Mouse (Mus musculus): Measurements from ENCODE around the gene Ankrd33b. TPM values are rescaled to one million over a fixed set of nuclear protein-coding genes. Genes with fewer than 3 reads are reported as not detected.

Ankrd33b gene
- polyA plus RNA-seq, 1 experiment: 33.9 TPM

DNA sequence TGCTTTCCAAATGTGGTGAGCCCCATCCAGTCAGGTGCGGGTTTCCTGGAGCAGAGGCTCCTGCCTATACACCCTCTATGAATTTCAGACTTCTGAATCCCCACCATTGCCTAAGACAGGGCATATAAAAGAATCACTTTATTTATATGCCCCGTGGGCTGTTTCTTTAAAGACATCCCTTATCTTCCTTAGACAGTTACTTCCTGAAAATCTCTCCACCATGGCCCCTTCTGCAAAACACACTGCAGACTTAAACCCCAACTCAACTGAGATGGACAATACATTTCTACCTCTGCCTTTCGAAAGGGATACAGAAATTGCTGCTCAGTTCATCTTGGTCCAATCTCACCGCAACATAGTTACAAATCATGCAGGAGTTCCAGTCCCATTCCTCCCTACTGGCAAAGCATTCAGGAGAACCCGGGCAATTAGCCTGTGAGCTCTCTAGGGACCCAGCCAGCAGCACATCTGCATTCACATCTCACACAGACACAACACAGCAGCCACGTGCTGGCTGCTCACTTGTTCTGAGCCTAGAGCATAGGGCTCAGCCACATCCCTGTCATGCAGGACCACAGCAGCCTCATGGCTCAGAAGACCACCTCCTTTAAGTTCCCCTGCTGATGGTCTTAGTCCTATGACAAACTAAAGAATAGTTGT lies 68.1 kb downstream of the Ankrd33b start:
- H3K27ac ChIP-seq (ENCODE audit: insufficient read depth, low read length): no peak overlapping the region
- TF ChIP-seq CTCF (IDR thresholded peaks at IDR 0.05; ENCODE audit: extremely low read depth, insufficient read depth, low read length) (no peak), POLR2A (IDR thresholded peaks at IDR 0.05; ENCODE audit: extremely low read depth, insufficient read depth, low read length) (no peak)
- H3K4me1 ChIP-seq (ENCODE audit: control insufficient read depth, insufficient read depth, low read length): peaks cover 6% of the 10 kb centered on the region; the same call in 1 of the 2 replicates
- no peak overlapping the region for H3K4me3 ChIP-seq (ENCODE audit: insufficient read depth, low read length)

DNA sequence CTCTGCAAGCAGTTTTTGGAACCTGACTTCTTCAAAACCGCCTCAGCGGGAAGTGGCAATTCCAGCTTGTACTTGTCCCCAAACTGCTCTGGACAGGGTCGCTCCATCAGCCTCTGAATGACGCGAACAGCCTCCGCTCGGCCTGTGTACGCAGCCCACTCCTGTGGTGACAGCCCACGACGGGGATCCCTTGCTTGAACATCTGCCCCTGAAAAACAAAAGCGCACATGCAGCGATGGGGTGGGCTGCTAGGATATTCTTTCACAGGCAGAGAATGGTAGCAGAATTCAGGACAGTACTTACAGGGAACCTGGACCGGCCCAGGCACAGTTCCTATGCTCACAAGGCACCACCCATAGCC lies 69.8 kb downstream of the Ankrd33b start:
- no peak overlapping the region for H3K27ac ChIP-seq (ENCODE audit: insufficient read depth, low read length)
- H3K4me3 ChIP-seq (ENCODE audit: insufficient read depth, low read length): no peak overlapping the region
- H3K4me1 ChIP-seq (ENCODE audit: control insufficient read depth, insufficient read depth, low read length): peaks cover 6% of the 10 kb centered on the region; the same call in 1 of the 2 replicates
- no peak for TF ChIP-seq POLR2A (IDR thresholded peaks at IDR 0.05; ENCODE audit: extremely low read depth, insufficient read depth, low read length)
- no peak for TF ChIP-seq CTCF (IDR thresholded peaks at IDR 0.05; ENCODE audit: extremely low read depth, insufficient read depth, low read length)

DNA sequence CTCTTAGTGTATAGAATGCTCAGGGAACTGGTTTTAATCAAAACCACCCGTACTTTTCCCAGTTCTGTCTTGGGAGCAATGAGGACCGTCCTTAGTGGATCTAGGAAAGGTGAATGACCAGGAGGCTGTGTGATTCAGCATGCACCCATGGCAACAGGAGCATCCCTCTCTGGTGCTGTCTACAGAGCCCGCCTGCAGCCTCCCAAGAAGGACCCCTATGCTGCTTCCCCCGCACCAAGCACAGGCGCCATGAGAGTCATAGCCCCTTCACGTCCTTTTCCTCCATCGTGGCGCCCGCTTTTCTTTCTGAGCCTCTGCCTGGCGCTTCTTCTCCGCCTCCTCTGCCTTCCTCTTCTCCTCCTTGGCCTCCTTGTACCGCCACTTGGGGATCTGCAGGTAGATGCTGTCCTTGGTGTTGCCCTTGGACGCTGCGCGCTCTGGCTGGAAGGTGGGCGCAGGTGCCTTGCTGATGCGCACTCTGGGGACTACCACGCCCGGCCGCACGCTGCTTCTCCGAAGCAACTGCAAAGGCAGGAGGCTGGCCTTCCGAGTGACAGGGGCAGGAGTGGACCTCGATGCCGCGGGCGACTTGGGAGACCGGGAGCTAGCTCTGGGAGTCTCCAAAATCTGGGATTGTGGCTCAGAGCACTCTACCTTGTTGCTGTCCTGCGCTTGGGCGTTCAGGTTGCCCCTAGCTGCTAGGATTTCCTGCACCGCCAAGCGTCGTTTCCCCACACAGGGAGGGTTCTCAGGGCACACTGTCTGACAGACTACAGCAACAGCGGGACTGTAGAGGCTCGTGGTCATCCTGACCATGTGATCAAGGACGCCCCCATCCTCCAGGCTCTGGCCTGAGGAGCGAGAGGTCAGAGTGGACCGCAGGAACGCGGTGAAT lies 70.4 kb downstream of the Ankrd33b start:
- no peak overlapping the region for H3K27ac ChIP-seq (ENCODE audit: insufficient read depth, low read length)
- H3K4me3 ChIP-seq (ENCODE audit: insufficient read depth, low read length): no peak overlapping the region
- TF ChIP-seq POLR2A (IDR thresholded peaks at IDR 0.05; ENCODE audit: extremely low read depth, insufficient read depth, low read length): no peak
- TF ChIP-seq CTCF (IDR thresholded peaks at IDR 0.05; ENCODE audit: extremely low read depth, insufficient read depth, low read length): no peak
- peaks cover 4% of the 10 kb centered on the region; the same call in 1 of the 2 replicates for H3K4me1 ChIP-seq (ENCODE audit: control insufficient read depth, insufficient read depth, low read length)

DNA sequence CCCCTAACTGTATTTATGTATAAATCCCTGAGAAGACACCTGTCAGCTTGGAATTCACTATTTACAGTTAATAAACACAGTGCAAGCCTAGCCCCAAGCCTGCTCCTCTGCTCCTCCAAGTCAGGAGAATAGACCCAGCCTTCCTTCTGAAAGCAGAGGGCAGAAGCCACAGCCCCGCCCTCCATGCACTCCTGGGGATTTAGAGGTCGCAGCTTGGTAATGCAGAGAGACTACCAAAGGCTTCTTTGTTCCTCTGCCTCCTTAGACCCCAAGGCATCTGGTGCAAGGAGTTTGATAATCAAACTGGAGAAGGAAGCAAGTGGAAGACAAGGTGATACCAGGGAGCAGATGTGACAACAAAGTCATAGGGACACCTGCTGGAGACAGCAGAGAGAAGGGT lies 73.2 kb downstream of the Ankrd33b start:
- Histone ChIP-seq H3K4me3 (ENCODE audit: insufficient read depth, low read length) (no peak overlapping the region), H3K4me1 (ENCODE audit: control insufficient read depth, insufficient read depth, low read length) (peaks cover under 1% of the 10 kb centered on the region; the same call in 1 of the 2 replicates), H3K27ac (ENCODE audit: insufficient read depth, low read length) (no peak overlapping the region)
- TF ChIP-seq CTCF (IDR thresholded peaks at IDR 0.05; ENCODE audit: extremely low read depth, insufficient read depth, low read length) (no peak), POLR2A (IDR thresholded peaks at IDR 0.05; ENCODE audit: extremely low read depth, insufficient read depth, low read length) (no peak)

DNA sequence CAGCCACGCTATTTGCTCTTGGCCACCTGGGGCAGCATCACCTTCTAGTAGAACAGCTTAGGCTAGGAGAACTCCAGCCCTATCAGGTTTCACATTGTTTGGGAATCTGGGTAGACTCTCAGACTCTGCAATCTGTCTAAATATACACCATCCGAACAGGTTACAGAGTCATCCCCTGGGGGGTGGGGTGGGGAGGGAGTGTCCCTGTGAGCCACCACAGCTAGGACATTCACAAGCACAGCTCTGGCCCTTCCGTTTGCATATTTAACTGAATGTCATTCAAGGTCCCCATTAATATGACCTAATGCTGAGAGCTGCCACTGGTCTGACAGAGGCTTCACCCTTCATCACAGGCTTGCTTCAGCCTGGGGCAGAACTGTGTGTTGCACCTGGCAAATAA lies 74.9 kb downstream of the Ankrd33b start:
- Histone ChIP-seq H3K27ac (ENCODE audit: insufficient read depth, low read length) (no peak overlapping the region), H3K4me3 (ENCODE audit: insufficient read depth, low read length) (no peak overlapping the region), H3K4me1 (ENCODE audit: control insufficient read depth, insufficient read depth, low read length) (no peaks in the 10 kb centered on the region)
- TF ChIP-seq POLR2A (IDR thresholded peaks at IDR 0.05; ENCODE audit: extremely low read depth, insufficient read depth, low read length): no peak
- no peak for TF ChIP-seq CTCF (IDR thresholded peaks at IDR 0.05; ENCODE audit: extremely low read depth, insufficient read depth, low read length)

DNA sequence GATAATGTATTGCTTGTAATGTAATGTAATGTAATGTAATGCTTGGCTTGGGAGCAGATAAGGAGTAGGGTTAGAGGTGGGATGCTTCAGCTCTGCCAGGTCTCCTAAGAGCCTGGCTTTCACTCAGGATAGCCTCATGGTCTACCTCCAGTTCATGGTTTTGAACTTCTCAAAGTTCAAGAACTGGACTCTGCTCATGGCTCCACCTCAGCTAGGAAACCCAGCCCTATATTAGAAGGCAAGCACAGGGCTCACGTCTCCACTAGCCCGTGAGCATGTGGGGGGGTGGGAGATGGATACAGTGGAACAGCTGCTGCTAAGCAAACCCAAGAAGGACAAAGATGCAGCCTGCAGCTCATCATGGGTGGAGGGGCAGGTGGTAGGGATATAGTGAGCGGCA lies 81.8 kb downstream of the Ankrd33b start:
- TF ChIP-seq CTCF (IDR thresholded peaks at IDR 0.05; ENCODE audit: extremely low read depth, insufficient read depth, low read length) (no peak), POLR2A (IDR thresholded peaks at IDR 0.05; ENCODE audit: extremely low read depth, insufficient read depth, low read length) (no peak)
- H3K4me1 ChIP-seq (ENCODE audit: control insufficient read depth, insufficient read depth, low read length): peaks cover 5% of the 10 kb centered on the region
- H3K27ac ChIP-seq (ENCODE audit: insufficient read depth, low read length): no peak overlapping the region
- no peak overlapping the region for H3K4me3 ChIP-seq (ENCODE audit: insufficient read depth, low read length)

DNA sequence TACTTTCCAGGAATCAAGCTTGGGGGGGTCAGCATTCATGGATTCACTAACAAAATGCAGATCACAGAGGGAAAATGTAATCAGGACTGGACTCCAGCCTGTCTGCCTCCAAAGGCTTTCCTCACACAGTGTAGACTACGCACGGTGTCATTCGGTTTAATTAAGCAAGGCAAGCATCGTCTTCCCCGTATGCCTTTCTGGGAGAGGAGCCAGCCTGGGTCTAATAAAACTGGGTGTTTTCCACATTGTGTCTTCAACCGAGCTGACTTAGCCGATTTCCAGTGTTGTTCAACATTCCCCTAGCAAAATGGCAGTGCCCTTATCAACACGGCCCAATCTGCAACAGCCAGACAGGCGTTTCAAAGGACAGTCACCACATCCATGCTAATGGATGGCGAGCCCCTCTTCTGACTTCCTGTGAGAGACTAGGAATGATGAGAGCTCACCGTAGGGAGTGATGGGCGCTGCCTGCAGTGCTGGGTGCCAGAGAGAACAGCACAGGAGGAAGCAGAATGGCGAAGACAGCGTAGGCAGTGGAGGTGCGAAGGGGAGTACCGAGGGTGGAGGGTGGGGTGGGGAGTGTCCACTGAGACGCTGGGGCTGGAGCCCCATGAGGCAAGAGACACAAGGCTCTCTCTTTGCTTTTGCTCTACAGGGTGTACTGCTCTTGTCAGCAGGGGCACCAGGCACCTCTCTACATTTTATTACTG lies 82.4 kb downstream of the Ankrd33b start:
- no peak overlapping the region for H3K4me3 ChIP-seq (ENCODE audit: insufficient read depth, low read length)
- H3K27ac ChIP-seq (ENCODE audit: insufficient read depth, low read length): no peak overlapping the region
- peaks cover 5% of the 10 kb centered on the region for H3K4me1 ChIP-seq (ENCODE audit: control insufficient read depth, insufficient read depth, low read length)
- no peak for TF ChIP-seq CTCF (IDR thresholded peaks at IDR 0.05; ENCODE audit: extremely low read depth, insufficient read depth, low read length)
- no peak for TF ChIP-seq POLR2A (IDR thresholded peaks at IDR 0.05; ENCODE audit: extremely low read depth, insufficient read depth, low read length)

DNA sequence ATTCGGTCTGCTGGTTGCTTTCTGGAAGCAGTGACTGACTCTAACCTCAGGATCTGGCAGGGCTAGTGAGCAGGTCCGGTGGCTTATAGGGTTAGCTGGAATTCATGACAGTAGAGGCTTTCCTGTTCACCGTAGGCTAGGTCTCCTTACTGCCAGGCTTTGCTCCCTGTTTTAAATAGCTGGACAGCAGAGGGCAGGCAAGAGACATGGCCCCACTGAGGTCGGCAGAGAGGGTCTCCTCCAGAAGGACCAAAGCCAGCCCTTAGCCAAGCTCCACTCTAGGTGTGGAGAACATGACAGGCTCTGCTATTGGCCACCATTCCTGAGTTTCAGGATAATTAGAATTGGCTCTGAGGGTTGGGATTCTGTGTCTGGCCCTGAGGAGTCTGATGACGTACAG lies 83.4 kb downstream of the Ankrd33b start:
- Histone ChIP-seq H3K4me1 (ENCODE audit: control insufficient read depth, insufficient read depth, low read length) (peaks cover 5% of the 10 kb centered on the region), H3K27ac (ENCODE audit: insufficient read depth, low read length) (no peak overlapping the region), H3K4me3 (ENCODE audit: insufficient read depth, low read length) (no peak overlapping the region)
- TF ChIP-seq POLR2A (IDR thresholded peaks at IDR 0.05; ENCODE audit: extremely low read depth, insufficient read depth, low read length): no peak
- TF ChIP-seq CTCF (IDR thresholded peaks at IDR 0.05; ENCODE audit: extremely low read depth, insufficient read depth, low read length): peak; percentile 35

DNA sequence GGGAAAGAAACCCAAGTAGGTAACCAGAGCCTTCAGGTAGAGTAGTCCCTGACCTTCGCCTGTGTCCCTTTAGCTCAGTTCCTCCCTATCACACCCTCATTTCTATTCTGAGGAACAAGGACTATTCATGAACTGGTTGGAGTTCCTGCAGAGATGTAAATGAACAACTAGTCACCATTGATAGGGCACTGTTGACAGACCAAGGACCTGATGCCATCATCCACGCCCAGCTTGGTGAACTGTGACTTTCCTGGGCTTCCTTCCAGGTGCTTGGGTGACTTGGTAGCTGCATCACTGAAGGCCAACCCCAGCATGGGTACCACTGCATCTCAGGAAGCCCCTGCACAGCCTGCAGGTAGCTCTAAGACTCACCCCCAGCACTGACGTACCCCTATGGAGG lies 85.2 kb downstream of the Ankrd33b start:
- H3K4me1 ChIP-seq (ENCODE audit: control insufficient read depth, insufficient read depth, low read length): peaks cover 5% of the 10 kb centered on the region
- TF ChIP-seq POLR2A (IDR thresholded peaks at IDR 0.05; ENCODE audit: extremely low read depth, insufficient read depth, low read length) (no peak), CTCF (IDR thresholded peaks at IDR 0.05; ENCODE audit: extremely low read depth, insufficient read depth, low read length) (no peak)
- H3K27ac ChIP-seq (ENCODE audit: insufficient read depth, low read length): no peak overlapping the region
- H3K4me3 ChIP-seq (ENCODE audit: insufficient read depth, low read length): no peak overlapping the region
